Mouse (Mus musculus): ENCODE measurements around the gene Ddx3x. TPM values are rescaled to one million over a fixed set of nuclear protein-coding genes. Genes with fewer than 3 reads are reported as not detected.
"Not testable (repeated sequence)": the region's sequence is repeated elsewhere in the genome, so short reads cannot be mapped to it uniquely, and the experiment has no call there.

Ddx3x gene
- total and polyA plus RNA-seq, 2 experiments from 2014 or later = 92.2 to 110 TPM

DNA sequence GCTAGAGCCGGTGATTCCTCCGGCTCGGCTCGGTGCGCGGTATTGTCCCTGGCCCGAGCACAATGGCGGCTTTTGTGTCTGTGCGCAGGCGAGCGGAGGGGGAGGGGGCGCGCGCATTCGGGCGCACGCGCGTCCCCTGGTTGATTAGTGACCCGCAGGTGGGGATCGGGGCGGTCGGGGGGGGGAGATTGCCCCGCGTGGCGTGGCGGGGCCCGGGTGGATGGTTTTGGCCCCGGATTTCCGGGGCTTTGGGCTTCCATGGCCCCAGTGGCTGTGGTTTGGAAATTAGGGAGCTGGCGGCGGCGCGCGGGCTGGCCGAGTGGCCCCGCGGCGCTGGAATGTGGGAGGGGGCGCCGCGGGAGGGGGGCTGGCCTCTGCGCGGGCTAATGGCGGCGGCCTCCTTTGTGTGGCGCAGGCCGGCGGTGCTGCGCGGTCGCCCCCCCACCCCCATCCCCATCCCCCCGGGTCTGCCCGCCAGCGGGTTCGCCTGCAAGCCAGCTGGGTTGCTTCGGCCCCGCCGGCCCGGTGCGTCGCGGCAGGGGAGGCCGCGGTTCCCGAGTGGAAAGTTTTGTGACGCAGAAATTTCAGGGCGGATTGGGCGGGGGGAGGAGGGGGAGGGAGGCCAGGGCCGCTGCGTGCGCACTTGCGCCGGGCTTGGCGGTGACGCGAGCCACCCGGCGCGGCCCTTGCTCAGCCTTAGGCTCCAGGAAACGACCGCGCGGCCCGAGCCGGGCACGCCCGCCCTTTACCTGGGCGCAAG is 739 bp downstream of the Ddx3x start:
- WGBS = 2% methylated on average over 45 of the region's 89 CpGs
- H3K27ac ChIP-seq = peak overlapping the region; percentile 99
- no peaks in the 10 kb centered on the region for H3K27me3 ChIP-seq (ENCODE audit: insufficient read depth, low read length)
- TF ChIP-seq CTCF (IDR thresholded peaks at IDR 0.05; ENCODE audit: low read depth) = no peak
- H3K9ac ChIP-seq (replicated peaks; ENCODE audit: low read length) = peak overlapping the region; percentile 97
- H3K4me2 ChIP-seq (ENCODE audit: low read depth, low read length) = peak overlapping the region; percentile 68
- no peaks in the 10 kb centered on the region; the same call in 1 of the 2 replicates for H3K36me3 ChIP-seq (ENCODE audit: insufficient read depth, low read length)
- ATAC-seq (peak; percentile 68), DNase-seq (ENCODE audit: low spot score) (peak; percentile 85)
- no peaks in the 10 kb centered on the region for H3K4me1 ChIP-seq (ENCODE audit: insufficient read depth, low read length)
- no peaks in the 10 kb centered on the region for H3K9me3 ChIP-seq (ENCODE audit: low read length)
- peak overlapping the region; percentile 90 for H3K4me3 ChIP-seq (ENCODE audit: low read length)

DNA sequence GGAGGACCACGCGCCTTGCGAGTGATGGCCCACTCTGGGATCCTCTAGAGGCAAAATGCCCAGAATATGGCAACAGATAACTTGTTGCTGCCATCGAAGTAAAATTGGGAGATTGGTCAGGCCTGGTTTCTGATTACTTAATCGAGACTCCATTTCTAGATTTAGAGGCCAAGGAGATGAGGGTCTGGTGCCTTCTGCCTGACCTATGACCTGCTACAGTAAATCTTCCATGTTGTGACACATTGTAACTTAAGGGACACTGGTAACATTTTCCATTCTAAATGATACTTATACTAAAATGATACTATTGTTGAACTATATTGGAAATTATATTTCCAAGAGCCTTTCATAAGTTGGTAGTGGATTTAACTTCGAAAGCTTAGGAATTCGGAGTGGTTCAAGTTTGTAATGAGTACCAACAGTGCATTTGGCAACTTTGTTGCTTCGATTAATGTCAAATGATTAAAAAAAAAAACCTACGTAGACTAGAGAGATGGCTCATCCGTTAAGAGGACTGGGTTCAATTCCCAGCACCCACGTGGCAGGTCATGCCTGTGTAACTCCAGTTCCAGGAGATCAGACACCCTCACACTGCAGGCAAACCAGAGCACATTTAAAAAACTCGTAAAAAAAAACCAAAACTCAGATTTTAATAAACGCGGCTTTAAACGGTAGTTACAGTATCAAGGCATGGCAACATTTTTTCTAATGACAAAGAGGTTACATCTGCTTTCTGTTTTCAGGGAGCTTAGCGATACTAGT is 1.5 kb downstream of the Ddx3x start:
- H3K27ac ChIP-seq = peak overlapping the region; percentile 99
- H3K36me3 ChIP-seq (ENCODE audit: insufficient read depth, low read length) = peaks cover 3% of the 10 kb centered on the region; the same call in 1 of the 2 replicates
- peak overlapping the region; percentile 97 for H3K9ac ChIP-seq (replicated peaks; ENCODE audit: low read length)
- H3K9me3 ChIP-seq (ENCODE audit: low read length) = no peaks in the 10 kb centered on the region
- DNase-seq (ENCODE audit: low spot score) = no peak
- ATAC-seq = no peak
- H3K4me1 ChIP-seq (ENCODE audit: insufficient read depth, low read length) = no peaks in the 10 kb centered on the region
- no peak for TF ChIP-seq CTCF (IDR thresholded peaks at IDR 0.05; ENCODE audit: low read depth)
- no peaks in the 10 kb centered on the region for H3K27me3 ChIP-seq (ENCODE audit: insufficient read depth, low read length)
- H3K4me2 ChIP-seq (ENCODE audit: low read depth, low read length) = peak overlapping the region; percentile 68
- 11% methylated on average over 16 of the region's 16 CpGs for WGBS
- H3K4me3 ChIP-seq (ENCODE audit: low read length) = peak overlapping the region; percentile 90

DNA sequence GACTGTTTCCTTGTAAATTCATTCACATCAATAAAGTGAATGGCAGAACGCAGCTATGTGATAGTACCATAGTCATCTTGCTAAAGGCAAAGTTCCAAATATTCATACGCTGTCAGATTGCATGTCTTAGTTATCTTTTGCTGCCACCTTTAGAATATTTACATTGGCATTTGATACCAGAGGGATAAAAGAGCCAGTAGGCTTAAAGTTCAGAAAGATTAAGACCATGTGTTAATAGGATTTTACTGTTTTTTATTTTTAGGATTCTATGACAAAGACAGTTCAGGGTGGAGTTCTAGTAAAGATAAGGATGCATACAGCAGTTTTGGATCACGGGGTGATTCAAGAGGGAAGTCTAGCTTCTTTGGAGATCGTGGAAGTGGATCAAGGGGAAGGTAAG is 5.0 kb downstream of the Ddx3x start:
- Histone ChIP-seq H3K9me3 (ENCODE audit: low read length) (no peaks in the 10 kb centered on the region), H3K4me2 (ENCODE audit: low read depth, low read length) (no peak overlapping the region), H3K36me3 (ENCODE audit: insufficient read depth, low read length) (peaks cover 32% of the 10 kb centered on the region)

DNA sequence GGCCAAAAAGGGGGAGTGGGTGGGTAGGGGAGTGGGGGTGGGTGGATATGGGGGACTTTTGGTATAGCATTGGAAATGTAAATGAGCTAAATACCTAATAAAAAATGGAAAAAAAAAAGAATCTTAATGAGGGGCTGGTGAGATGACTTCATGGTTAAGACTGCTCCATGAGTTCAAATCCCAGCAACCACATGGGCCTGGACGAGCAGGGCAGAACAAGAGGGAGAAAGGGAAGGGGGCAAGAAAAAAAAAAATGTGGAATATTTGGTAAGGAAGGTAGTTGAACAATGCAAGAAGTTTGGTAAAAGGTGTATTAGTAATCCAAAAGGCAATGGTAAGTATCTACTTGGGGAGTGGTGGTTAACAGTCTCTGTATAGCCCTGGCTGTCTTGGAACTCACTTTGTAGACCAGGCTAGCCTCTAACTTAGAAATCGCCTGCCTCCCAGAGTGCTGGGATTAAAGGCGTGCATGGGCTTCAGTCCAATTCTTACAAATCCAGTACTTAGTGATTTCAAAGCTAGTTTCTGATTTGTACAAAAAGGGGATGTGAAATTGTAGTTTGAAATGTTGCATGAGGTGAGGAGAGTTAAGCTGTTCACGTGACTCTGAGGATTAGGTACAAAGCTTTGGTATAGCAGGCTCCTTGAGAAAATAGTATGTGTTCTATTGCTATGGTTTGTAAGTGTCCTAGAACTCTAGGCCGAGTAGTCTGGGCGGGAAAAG is 13.9 kb downstream of the Ddx3x start:
- ATAC-seq (peak; percentile 45; the same call in 1 of the 2 replicates), DNase-seq (ENCODE audit: low spot score) (no peak)
- no peak overlapping the region for H3K4me2 ChIP-seq (ENCODE audit: low read depth, low read length)
- no peaks in the 10 kb centered on the region for H3K9me3 ChIP-seq (ENCODE audit: low read length)
- no peak for TF ChIP-seq CTCF (IDR thresholded peaks at IDR 0.05; ENCODE audit: low read depth)
- 43% methylated on average over 6 of the region's 6 CpGs for WGBS
- no peak overlapping the region for H3K27ac ChIP-seq
- peaks cover 14% of the 10 kb centered on the region for H3K36me3 ChIP-seq (ENCODE audit: insufficient read depth, low read length)
- no peaks in the 10 kb centered on the region for H3K4me1 ChIP-seq (ENCODE audit: insufficient read depth, low read length)
- H3K4me3 ChIP-seq (ENCODE audit: low read length) = no peak overlapping the region
- no peak overlapping the region for H3K9ac ChIP-seq (replicated peaks; ENCODE audit: low read length)
- no peaks in the 10 kb centered on the region for H3K27me3 ChIP-seq (ENCODE audit: insufficient read depth, low read length)

More for the DNA sequence above, 5.0 kb downstream of the Ddx3x start:
- no peak overlapping the region for H3K4me3 ChIP-seq (ENCODE audit: low read length)
- no peaks in the 10 kb centered on the region for H3K27me3 ChIP-seq (ENCODE audit: insufficient read depth, low read length)
- no peak for DNase-seq (ENCODE audit: low spot score)
- 78% methylated on average over 4 of the region's 4 CpGs for WGBS
- H3K27ac ChIP-seq = no peak overlapping the region
- ATAC-seq = no peak
- no peak for TF ChIP-seq CTCF (IDR thresholded peaks at IDR 0.05; ENCODE audit: low read depth)
- no peak overlapping the region for H3K9ac ChIP-seq (replicated peaks; ENCODE audit: low read length)
- H3K4me1 ChIP-seq (ENCODE audit: insufficient read depth, low read length) = no peaks in the 10 kb centered on the region

DNA sequence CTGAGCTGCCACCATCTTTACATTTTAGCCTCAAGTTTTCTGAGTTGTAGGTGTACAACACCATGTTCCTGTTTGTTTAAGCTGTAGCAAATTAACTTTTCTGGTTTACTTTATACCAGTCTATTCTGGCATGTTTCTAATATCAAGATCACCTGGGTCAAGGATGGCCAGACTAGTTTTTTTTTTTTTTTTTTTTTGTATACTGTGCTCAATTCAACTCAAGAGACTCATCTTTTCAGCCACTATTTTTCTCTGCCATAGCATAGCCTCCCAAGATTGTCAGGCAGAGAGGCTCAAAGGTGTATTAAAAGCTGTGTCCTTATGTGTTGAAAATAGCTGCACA is 14.4 kb downstream of the Ddx3x start:
- H3K36me3 ChIP-seq (ENCODE audit: insufficient read depth, low read length) = peaks cover 9% of the 10 kb centered on the region
- DNase-seq (ENCODE audit: low spot score) (no peak), ATAC-seq (no peak)
- no peaks in the 10 kb centered on the region for H3K4me1 ChIP-seq (ENCODE audit: insufficient read depth, low read length)
- H3K27me3 ChIP-seq (ENCODE audit: insufficient read depth, low read length) = no peaks in the 10 kb centered on the region
- H3K9ac ChIP-seq (replicated peaks; ENCODE audit: low read length) = no peak overlapping the region
- TF ChIP-seq CTCF (IDR thresholded peaks at IDR 0.05; ENCODE audit: low read depth) = no peak
- no peak overlapping the region for H3K4me2 ChIP-seq (ENCODE audit: low read depth, low read length)
- H3K27ac ChIP-seq = no peak overlapping the region
- no peaks in the 10 kb centered on the region for H3K9me3 ChIP-seq (ENCODE audit: low read length)
- H3K4me3 ChIP-seq (ENCODE audit: low read length) = no peak overlapping the region

DNA sequence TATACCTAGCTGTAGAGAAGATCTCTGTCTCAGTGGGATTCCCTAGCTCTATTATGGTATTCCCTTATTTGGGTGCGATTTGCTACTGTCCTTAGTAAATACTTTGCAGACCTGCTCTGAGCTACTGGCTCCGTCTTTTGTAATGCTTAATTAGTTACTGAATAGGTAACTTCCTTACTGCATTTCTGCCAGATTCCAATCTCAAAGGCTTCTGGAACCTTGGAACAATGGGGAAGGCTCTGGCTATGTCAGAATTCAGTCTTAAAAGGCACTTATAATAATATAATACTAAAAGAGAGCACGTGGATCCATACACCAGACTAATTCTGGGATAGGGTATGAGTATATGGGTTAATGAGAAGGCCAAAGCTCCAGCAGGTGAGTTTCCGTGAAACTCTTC is 15.5 kb downstream of the Ddx3x start:
- ATAC-seq; DNase-seq (ENCODE audit: low spot score); H3K27me3 ChIP-seq (ENCODE audit: insufficient read depth, low read length); H3K4me2 ChIP-seq (ENCODE audit: low read depth, low read length); H3K9ac ChIP-seq (replicated peaks; ENCODE audit: low read length); H3K27ac ChIP-seq; H3K4me1 ChIP-seq (ENCODE audit: insufficient read depth, low read length); H3K36me3 ChIP-seq (ENCODE audit: insufficient read depth, low read length); H3K4me3 ChIP-seq (ENCODE audit: low read length); H3K9me3 ChIP-seq (ENCODE audit: low read length): not testable (repeated sequence)
- WGBS = 26% methylated on average over 4 of the region's 4 CpGs

Measured in hindbrain, postnatal 0 days (tissue).